Mouse (Mus musculus): Measurements from ENCODE around the gene Sim1. TPM values are rescaled to one million over a fixed set of nuclear protein-coding genes. Genes with fewer than 3 reads are reported as not detected.

Sim1 gene
- polyA plus RNA-seq, 1 experiment: 0.30 TPM

DNA sequence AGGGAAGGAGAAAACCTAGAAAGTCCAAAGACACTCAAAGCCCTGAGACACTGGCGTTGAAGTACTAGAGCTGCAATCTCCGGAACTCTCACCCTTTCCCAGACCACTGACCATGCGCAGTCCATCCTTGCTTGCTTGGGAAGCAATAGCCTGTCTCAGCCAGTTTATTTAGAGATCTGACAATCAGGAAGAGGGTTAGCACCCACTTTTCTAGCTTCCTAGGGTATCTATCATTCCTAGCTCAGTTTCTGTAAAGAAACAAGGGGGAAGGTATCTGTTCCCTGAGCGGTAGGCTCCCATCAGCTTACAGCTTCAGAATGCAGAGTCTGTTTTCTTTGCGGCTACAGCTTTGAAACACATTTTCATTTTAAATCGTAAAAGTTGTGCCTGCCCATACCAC, 3.9 kb upstream of the Sim1 start:
- TF ChIP-seq EP300 (IDR thresholded peaks at IDR 0.05; ENCODE audit: insufficient read depth, low read depth, low read length): no peak
- TF ChIP-seq POLR2A (IDR thresholded peaks at IDR 0.05; ENCODE audit: insufficient read depth, low read length): no peak
- no peak for TF ChIP-seq CTCF (IDR thresholded peaks at IDR 0.05; ENCODE audit: low read depth, low read length)
- Histone ChIP-seq H3K9me3 (replicated peaks; ENCODE audit: control insufficient read depth, insufficient read depth, low read length, poor library complexity, severe bottlenecking) (no peaks in the 10 kb centered on the region; the same call in 1 of the 2 replicates), H3K4me1 (ENCODE audit: control insufficient read depth, insufficient read depth, low read length) (no peaks in the 10 kb centered on the region), H3K4me3 (ENCODE audit: low read depth, low read length) (no peak overlapping the region), H3K9ac (ENCODE audit: low read depth, poor library complexity, severe bottlenecking) (no peak overlapping the region), H3K27me3 (ENCODE audit: control insufficient read depth, insufficient read depth, low read length, poor library complexity, severe bottlenecking) (peaks cover 20% of the 10 kb centered on the region), H3K27ac (ENCODE audit: insufficient read depth, low read length) (no peak overlapping the region), H3K36me3 (ENCODE audit: control insufficient read depth, insufficient read depth, low read length, poor library complexity, severe bottlenecking) (no peaks in the 10 kb centered on the region)

DNA sequence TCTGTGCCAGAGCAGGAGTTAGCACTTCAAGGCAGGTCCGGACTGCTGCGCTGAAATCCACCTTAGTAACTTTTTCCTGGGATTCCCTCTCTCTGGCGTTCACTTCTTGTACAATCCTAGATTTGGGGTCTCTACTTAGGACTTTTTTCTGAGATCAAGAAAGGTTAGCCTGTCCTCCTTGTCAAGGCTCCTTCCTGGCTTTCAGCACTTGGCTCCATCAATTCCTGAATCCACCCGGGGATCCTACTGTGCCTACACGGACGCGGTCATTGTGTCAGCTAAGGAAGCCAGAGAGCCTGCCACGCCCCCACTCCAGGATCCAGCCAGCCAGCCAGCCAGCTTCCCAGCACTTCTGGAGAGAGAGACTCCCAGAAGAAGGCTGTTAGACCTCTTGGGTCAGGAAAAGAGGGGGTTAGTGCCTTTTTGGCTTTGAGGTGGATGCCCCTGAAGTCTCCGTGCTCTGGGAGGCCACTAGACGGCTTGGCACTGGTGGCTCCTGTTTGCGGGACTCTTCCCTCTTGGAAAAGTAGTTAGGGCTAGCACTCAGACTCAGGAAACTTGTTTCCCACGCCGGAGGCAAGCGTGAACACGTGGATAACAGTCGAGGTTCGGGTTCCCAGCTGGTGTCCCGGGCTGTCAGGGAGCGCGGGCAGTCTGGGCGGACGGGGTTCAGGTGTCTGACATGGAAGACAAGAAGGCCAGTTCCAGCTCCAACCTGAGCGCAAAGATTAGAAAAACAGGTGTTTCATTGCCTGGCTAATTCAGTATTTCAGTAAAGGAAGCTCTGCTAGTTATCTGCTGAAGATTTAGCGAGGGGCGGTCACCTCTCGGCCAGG, 2.5 kb upstream of the Sim1 start:
- no peaks in the 10 kb centered on the region; the same call in 1 of the 2 replicates for H3K9me3 ChIP-seq (replicated peaks; ENCODE audit: control insufficient read depth, insufficient read depth, low read length, poor library complexity, severe bottlenecking)
- H3K4me1 ChIP-seq (ENCODE audit: control insufficient read depth, insufficient read depth, low read length): no peaks in the 10 kb centered on the region
- TF ChIP-seq POLR2A (IDR thresholded peaks at IDR 0.05; ENCODE audit: insufficient read depth, low read length): no peak
- no peak for TF ChIP-seq CTCF (IDR thresholded peaks at IDR 0.05; ENCODE audit: low read depth, low read length)
- no peak for TF ChIP-seq EP300 (IDR thresholded peaks at IDR 0.05; ENCODE audit: insufficient read depth, low read depth, low read length)
- H3K4me3 ChIP-seq (ENCODE audit: low read depth, low read length): no peak overlapping the region
- H3K9ac ChIP-seq (ENCODE audit: low read depth, poor library complexity, severe bottlenecking): no peak overlapping the region
- peaks cover 26% of the 10 kb centered on the region for H3K27me3 ChIP-seq (ENCODE audit: control insufficient read depth, insufficient read depth, low read length, poor library complexity, severe bottlenecking)
- no peak overlapping the region for H3K27ac ChIP-seq (ENCODE audit: insufficient read depth, low read length)
- no peaks in the 10 kb centered on the region for H3K36me3 ChIP-seq (ENCODE audit: control insufficient read depth, insufficient read depth, low read length, poor library complexity, severe bottlenecking)

DNA sequence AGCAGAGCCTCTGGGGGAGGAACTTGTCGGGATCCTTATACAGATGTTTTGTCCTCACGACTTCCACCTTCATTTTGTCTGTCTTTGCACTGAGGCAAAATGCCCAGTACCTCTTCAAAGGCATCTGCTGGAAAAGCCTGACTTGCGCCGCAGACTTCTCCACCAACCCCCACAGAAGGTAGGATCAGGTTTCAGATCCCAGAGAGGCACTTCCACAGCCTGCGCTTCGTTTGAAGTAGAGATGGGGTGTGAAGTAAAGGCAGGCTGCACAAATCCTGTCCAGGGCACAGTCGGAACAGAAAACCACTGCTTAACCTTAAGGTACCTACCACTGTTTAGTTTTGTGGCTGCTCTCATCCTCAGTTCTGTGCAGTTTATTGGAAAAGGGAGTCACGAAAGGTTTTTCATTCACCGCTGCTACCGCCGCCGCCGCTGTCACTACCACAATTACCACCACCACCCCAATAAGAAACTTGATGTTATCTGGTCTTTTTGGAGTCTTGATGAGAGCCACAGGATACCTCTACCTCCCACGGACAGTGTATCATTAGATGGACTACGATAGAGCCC, 1.7 kb upstream of the Sim1 start:
- H3K4me3 ChIP-seq (ENCODE audit: low read depth, low read length): no peak overlapping the region
- no peaks in the 10 kb centered on the region for H3K4me1 ChIP-seq (ENCODE audit: control insufficient read depth, insufficient read depth, low read length)
- H3K9ac ChIP-seq (ENCODE audit: low read depth, poor library complexity, severe bottlenecking): no peak overlapping the region
- H3K27me3 ChIP-seq (ENCODE audit: control insufficient read depth, insufficient read depth, low read length, poor library complexity, severe bottlenecking): peaks cover 26% of the 10 kb centered on the region
- no peak overlapping the region for H3K27ac ChIP-seq (ENCODE audit: insufficient read depth, low read length)
- no peaks in the 10 kb centered on the region for H3K36me3 ChIP-seq (ENCODE audit: control insufficient read depth, insufficient read depth, low read length, poor library complexity, severe bottlenecking)
- H3K9me3 ChIP-seq (replicated peaks; ENCODE audit: control insufficient read depth, insufficient read depth, low read length, poor library complexity, severe bottlenecking): no peaks in the 10 kb centered on the region; the same call in 1 of the 2 replicates
- TF ChIP-seq CTCF (IDR thresholded peaks at IDR 0.05; ENCODE audit: low read depth, low read length) (no peak), POLR2A (IDR thresholded peaks at IDR 0.05; ENCODE audit: insufficient read depth, low read length) (no peak), EP300 (IDR thresholded peaks at IDR 0.05; ENCODE audit: insufficient read depth, low read depth, low read length) (no peak)

DNA sequence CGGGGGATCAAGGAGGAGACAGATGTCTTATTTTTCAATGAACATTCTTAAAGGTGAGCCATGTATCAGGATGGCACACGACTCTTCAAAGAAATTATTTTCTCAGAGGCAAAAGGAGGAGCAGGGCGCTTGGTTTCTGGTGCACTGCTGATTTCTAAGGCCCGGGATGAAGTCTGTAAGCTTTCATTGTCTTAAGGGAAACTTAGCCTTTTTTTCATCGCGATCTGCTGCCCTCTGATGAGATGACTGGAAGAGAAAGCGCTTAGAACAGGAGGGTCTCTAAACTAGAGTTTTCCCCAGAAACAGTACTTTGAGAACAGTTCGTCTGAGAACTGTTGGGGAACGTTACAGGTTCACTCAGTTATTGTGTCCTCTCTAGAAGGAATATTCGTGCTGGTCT, 1.0 kb upstream of the Sim1 start:
- Histone ChIP-seq H3K4me3 (ENCODE audit: low read depth, low read length) (no peak overlapping the region), H3K27me3 (ENCODE audit: control insufficient read depth, insufficient read depth, low read length, poor library complexity, severe bottlenecking) (peaks cover 26% of the 10 kb centered on the region), H3K9me3 (replicated peaks; ENCODE audit: control insufficient read depth, insufficient read depth, low read length, poor library complexity, severe bottlenecking) (no peaks in the 10 kb centered on the region; the same call in 1 of the 2 replicates), H3K27ac (ENCODE audit: insufficient read depth, low read length) (no peak overlapping the region), H3K36me3 (ENCODE audit: control insufficient read depth, insufficient read depth, low read length, poor library complexity, severe bottlenecking) (no peaks in the 10 kb centered on the region), H3K9ac (ENCODE audit: low read depth, poor library complexity, severe bottlenecking) (no peak overlapping the region), H3K4me1 (ENCODE audit: control insufficient read depth, insufficient read depth, low read length) (no peaks in the 10 kb centered on the region)
- TF ChIP-seq POLR2A (IDR thresholded peaks at IDR 0.05; ENCODE audit: insufficient read depth, low read length): no peak
- no peak for TF ChIP-seq CTCF (IDR thresholded peaks at IDR 0.05; ENCODE audit: low read depth, low read length)
- no peak for TF ChIP-seq EP300 (IDR thresholded peaks at IDR 0.05; ENCODE audit: insufficient read depth, low read depth, low read length)

DNA sequence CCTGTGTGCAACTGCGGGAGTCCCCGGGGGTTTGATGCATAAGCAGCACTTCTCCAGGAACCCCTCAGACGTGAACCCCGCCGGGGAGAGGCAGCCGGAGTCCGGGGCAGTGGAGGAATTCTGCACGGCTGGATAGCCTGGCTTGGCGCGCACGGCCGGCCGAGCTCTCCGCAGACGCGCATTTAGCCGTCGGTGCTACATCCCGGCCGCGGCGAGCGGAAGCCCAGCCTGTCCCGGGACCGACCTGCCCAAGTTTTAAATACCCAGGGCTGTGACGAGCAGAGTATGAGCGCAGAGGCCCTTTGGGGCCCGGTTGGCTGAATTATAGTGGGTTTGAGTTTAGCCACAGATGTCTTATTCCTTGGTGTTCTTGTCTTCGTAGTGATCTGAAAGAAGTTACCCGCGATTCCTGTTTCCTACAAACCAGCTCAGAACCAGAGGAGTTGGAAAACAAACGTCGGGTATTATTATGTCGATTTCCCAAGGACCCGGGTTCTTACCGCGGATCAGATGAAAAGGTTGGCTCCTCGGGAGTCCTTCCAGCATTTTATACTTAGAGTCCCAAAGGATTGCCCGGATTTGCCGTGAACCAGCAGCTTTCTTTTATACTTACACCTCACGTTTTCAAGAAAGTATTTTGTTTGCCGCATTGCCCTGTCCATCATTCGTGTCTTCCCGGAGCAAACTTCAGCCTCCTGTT, 687 bp downstream of the Sim1 start:
- H3K9me3 ChIP-seq (replicated peaks; ENCODE audit: control insufficient read depth, insufficient read depth, low read length, poor library complexity, severe bottlenecking): no peaks in the 10 kb centered on the region; the same call in 1 of the 2 replicates
- H3K4me3 ChIP-seq (ENCODE audit: low read depth, low read length): peak overlapping the region; percentile 56
- H3K9ac ChIP-seq (ENCODE audit: low read depth, poor library complexity, severe bottlenecking): peak overlapping the region; percentile 17; the same call in 1 of the 2 replicates
- H3K27ac ChIP-seq (ENCODE audit: insufficient read depth, low read length): no peak overlapping the region
- TF ChIP-seq CTCF (IDR thresholded peaks at IDR 0.05; ENCODE audit: low read depth, low read length) (no peak), EP300 (IDR thresholded peaks at IDR 0.05; ENCODE audit: insufficient read depth, low read depth, low read length) (no peak), POLR2A (IDR thresholded peaks at IDR 0.05; ENCODE audit: insufficient read depth, low read length) (no peak)
- H3K27me3 ChIP-seq (ENCODE audit: control insufficient read depth, insufficient read depth, low read length, poor library complexity, severe bottlenecking): peaks cover 29% of the 10 kb centered on the region
- no peaks in the 10 kb centered on the region for H3K4me1 ChIP-seq (ENCODE audit: control insufficient read depth, insufficient read depth, low read length)
- H3K36me3 ChIP-seq (ENCODE audit: control insufficient read depth, insufficient read depth, low read length, poor library complexity, severe bottlenecking): no peaks in the 10 kb centered on the region
